Mouse (Mus musculus) liver, embryonic 14.5 days (tissue): Measurements from ENCODE around the gene Creb5.

ENCODE experiments used
- CTCF ChIP-seq: IDR thresholded peaks from 2 replicates; pipeline ENCODE4 v1.5.1; 2016; ENCODE audit warnings: antibody characterized with exemption, low read depth, control low read depth
- EP300 ChIP-seq: IDR thresholded peaks from 2 replicates; pipeline ENCODE4 v1.6.1; 2016; ENCODE audit warnings: antibody characterized with exemption, low read depth

DNA sequence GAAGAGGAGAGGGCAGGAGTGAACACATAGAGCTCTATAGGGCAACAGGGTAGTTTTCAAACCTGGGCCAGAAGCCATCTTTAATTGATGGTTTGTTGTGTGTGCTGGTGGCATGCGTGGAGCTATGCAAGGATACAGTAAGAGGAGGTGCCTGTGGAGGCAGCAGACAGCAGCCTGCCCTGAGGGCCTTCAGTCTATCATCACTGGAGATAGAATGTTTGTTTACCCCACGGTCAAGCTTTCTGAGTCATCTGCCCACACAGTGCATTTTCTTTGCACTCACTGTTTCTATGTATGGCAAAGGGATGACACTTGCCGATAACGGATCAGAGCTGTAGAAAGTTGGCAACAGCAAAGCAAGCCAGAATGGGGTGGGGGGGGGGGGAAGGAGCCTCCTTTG is 435.6 kb downstream of the Creb5 start:
- TF ChIP-seq CTCF (no peak), EP300 (no peak)
